Mouse (Mus musculus) neural tube, embryonic 13.5 days (tissue): ENCODE measurements around the gene Prss16. TPM values are rescaled to one million over a fixed set of nuclear protein-coding genes. Genes with fewer than 3 reads are reported as not detected.
A peak's percentile ranks its signal among the peaks of the same experiment; 100 is the strongest.
"Not testable (repeated sequence)": the region's sequence is repeated elsewhere in the genome, so short reads cannot be mapped to it uniquely, and the experiment has no call there.

Experiments
- ATAC-seq: fragments of 200-750 bp; cut with Nextera tagmentation; 2 replicates; pipeline ENCODE4 v1.8.0; 2017; ENCODE audit warnings: low read depth, mild to moderate bottlenecking, moderate TSS enrichment, moderate library complexity
- H3K27ac ChIP-seq: fragments of 300-500 bp; sonication (generic); replicated peaks from 2 replicates; pipeline ENCODE4 v1.5.1; 2015; ENCODE audit warnings: moderate library complexity, mild to moderate bottlenecking, inconsistent platforms
- H3K27me3 ChIP-seq: fragments of 300-500 bp; sonication (generic); 2 replicates; pipeline ENCODE4 v1.6.1; 2015; ENCODE audit warnings: mild to moderate bottlenecking, inconsistent platforms
- H3K36me3 ChIP-seq: fragments of 300-500 bp; sonication (generic); 2 replicates; pipeline ENCODE4 v1.6.1; 2015; ENCODE audit warnings: mild to moderate bottlenecking, inconsistent platforms
- H3K4me1 ChIP-seq: fragments of 300-500 bp; sonication (generic); replicated peaks from 2 replicates; pipeline ENCODE4 v1.6.1; 2015; ENCODE audit warnings: inconsistent platforms
- H3K4me2 ChIP-seq: fragments of 300-500 bp; sonication (generic); 2 replicates; pipeline ENCODE4 v1.6.1; 2015; ENCODE audit warnings: inconsistent platforms, mild to moderate bottlenecking, moderate library complexity
- H3K4me3 ChIP-seq: fragments of 300-500 bp; sonication (generic); 2 replicates; pipeline ENCODE4 v1.5.1; 2015; ENCODE audit warnings: mild to moderate bottlenecking, inconsistent platforms
- H3K9ac ChIP-seq: fragments of 300-500 bp; sonication (generic); 2 replicates; pipeline ENCODE4 v1.6.1; 2015; ENCODE audit warnings: moderate library complexity, mild to moderate bottlenecking, inconsistent platforms
- H3K9me3 ChIP-seq: fragments of 300-500 bp; sonication (generic); 2 replicates; pipeline ENCODE4 v1.6.1; 2016; ENCODE audit warnings: inconsistent platforms
- WGBS: fragments of 180-500 bp; shearing (Covaris S2); methylation state at CpG from one replicate; pipeline ENCODE4 v1.1.7; 2015; 5-methylcytosine and 5-hydroxymethylcytosine counted together
- polyA plus RNA-seq: library from polyadenylated mRNA; unstranded; fragments of >200 nt; fragmentation: Nextera tagmentation; extraction: Ambion mirVana; gene quantifications from 2 replicates; pipeline ENCODE4 v1.2.1, GENCODE M21; 2015

The Prss16 gene
- polyA plus RNA-seq, 1 experiment from 2014 or later, result 0.17 TPM

DNA sequence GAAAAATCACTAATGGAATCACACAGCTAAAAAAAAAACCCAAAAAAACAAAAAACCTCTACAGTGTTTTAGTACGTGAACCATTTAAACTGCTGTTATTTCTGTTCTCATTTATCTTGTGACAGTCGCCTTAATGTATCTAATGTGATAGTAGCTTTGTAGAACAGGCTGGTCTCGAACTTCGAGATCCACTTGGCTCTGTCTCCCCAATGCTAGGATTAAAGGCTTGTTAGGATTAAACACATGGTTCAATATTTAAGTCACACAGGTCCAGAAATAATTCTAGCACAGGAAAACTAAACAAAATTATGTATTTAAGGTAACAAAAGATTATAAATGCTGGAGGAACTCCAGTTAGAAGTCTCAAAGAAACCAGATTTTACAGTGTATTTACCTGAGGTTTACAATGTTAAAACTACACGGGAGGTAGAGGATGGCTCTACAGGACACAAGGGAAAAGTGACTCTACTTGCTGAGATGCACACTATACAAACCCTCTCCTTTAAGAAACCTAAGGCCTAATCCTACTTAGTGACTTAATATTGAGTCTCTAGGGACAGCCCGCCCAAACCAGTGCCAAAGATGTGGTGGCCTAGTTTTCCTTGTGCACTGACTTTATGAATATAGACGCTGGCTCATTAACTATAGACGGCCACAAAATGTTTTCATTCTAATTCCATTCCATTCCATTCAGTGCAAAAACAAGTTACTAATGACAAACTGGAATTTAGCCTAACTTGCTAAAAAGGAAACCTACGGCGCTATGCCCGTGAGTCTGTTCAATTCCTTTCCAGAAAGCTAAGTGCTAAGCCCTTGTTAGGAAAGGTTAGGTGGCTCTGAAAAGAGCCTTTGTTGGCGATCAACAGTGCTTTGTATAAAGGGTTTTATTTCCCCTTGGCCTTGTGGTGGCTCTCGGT, 32.4 kb upstream of the Prss16 start:
- ATAC-seq, result no peak; the same call in 1 of the 2 replicates
- no peaks in the 10 kb centered on the region for H3K9me3 ChIP-seq
- WGBS, result 3% methylated on average over 13 of the region's 13 CpGs
- H3K4me1 ChIP-seq, result peaks cover 30% of the 10 kb centered on the region
- H3K4me3 ChIP-seq, result peak overlapping the region; percentile 38
- peak overlapping the region; percentile 88 for H3K27ac ChIP-seq
- H3K27me3 ChIP-seq, result no peaks in the 10 kb centered on the region
- peak overlapping the region; percentile 64 for H3K9ac ChIP-seq
- H3K4me2 ChIP-seq, result peak overlapping the region; percentile 78
- no peaks in the 10 kb centered on the region for H3K36me3 ChIP-seq

- Histone ChIP-seq H3K9ac (peak within 1 kb of the TSS; percentile 66), H3K4me3 (peak within 1 kb of the TSS; percentile 41), H3K4me2 (peak within 1 kb of the TSS; percentile 78), H3K27ac (peak within 1 kb of the TSS; percentile 88), H3K4me1 (peaks cover 37% of the 10 kb centered on the region)
- H3K9me3 ChIP-seq, H3K36me3 ChIP-seq, H3K27me3 ChIP-seq: not testable (repeated sequence)
- 0% methylated on average over 22 of the region's 27 CpGs for WGBS
- peak; percentile 49 for ATAC-seq
These were observed 31.6 kb upstream of the Prss16 start, which contains the start of gene Hist1h4i for GRCm38 (mm10) chr13:22041142-22041536. Hist1h4i (minus strand) TSS chr13:22041362.

GRCm38 (mm10) chr13:22040464-22041141, 31.1 kb upstream of the Prss16 start:
- no peaks in the 10 kb centered on the region for H3K27me3 ChIP-seq
- WGBS, result under 1% methylated on average over 20 of the region's 24 CpGs
- H3K36me3 ChIP-seq, result no peaks in the 10 kb centered on the region
- H3K9me3 ChIP-seq, result no peaks in the 10 kb centered on the region
- ATAC-seq, result 0 out of 2 replicates have a peak, but pooled peaks have one; percentile 6
- H3K4me1 ChIP-seq, result peaks cover 38% of the 10 kb centered on the region
- H3K4me3 ChIP-seq, result peak overlapping the region; percentile 41
- H3K27ac ChIP-seq, result peak overlapping the region; percentile 88
- peak overlapping the region; percentile 78 for H3K4me2 ChIP-seq
- peak overlapping the region; percentile 66 for H3K9ac ChIP-seq

GRCm38 (mm10) chr13:22039951-22040463, 30.5 kb upstream of the Prss16 start:
- Histone ChIP-seq H3K4me3 (peak overlapping the region; percentile 41), H3K9ac (no peak overlapping the region; the same call in 1 of the 2 replicates), H3K27ac (no peak overlapping the region), H3K36me3 (no peaks in the 10 kb centered on the region), H3K9me3 (no peaks in the 10 kb centered on the region), H3K4me1 (peaks cover 39% of the 10 kb centered on the region), H3K4me2 (peak overlapping the region; percentile 78), H3K27me3 (no peaks in the 10 kb centered on the region)
- no peak for ATAC-seq
- 11% methylated on average over 2 of the region's 2 CpGs for WGBS

DNA sequence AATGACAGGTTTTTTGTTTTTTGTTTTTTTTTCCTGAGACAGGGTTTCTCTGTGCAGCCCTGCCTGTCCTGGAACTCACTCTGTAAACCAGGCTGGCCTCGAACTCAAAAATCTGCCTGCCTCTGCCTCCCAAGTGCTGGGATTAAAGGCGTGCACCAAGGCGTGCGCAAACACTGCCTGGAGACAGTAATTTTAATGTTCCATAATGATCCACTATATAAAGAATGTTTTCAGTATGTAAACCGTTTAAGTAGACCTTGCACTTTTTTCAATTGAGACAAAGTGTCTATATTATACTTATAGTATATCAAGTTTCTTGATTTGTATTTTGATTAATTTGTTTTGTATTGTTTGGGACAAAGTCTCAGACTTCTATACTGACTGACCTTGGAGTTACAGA, 29.8 kb upstream of the Prss16 start:
- Histone ChIP-seq H3K36me3 (no peaks in the 10 kb centered on the region), H3K9me3 (no peaks in the 10 kb centered on the region), H3K4me1 (peaks cover 41% of the 10 kb centered on the region), H3K4me3 (no peak overlapping the region), H3K9ac (no peak overlapping the region), H3K4me2 (no peak overlapping the region), H3K27me3 (no peaks in the 10 kb centered on the region), H3K27ac (no peak overlapping the region)
- WGBS, result 59% methylated on average over 5 of the region's 5 CpGs
- ATAC-seq, result no peak

DNA sequence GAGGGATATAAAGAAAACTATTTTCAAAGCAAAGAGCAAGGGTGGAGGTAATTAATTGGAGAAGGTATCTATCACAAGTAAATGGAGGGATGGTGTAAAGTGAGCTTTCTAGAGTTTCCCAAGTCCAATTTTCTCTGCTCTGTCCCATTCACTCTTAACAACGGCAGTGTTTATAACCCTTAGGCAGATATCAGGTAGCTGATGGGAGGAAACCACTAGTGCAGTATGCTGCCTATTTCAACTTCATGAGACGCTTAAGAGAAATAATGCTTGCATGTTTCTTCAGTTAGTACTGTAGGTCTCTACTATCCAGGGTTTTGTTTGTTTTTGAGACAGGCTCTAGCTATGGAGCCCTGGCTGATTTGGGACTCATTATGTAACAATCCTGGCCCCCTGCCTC, 27.9 kb upstream of the Prss16 start:
- WGBS, result 63% methylated on average over 2 of the region's 2 CpGs
- Histone ChIP-seq H3K27ac (no peak overlapping the region), H3K36me3 (no peaks in the 10 kb centered on the region), H3K9ac (no peak overlapping the region), H3K27me3 (no peaks in the 10 kb centered on the region), H3K9me3 (no peaks in the 10 kb centered on the region), H3K4me1 (peaks cover 38% of the 10 kb centered on the region), H3K4me3 (no peak overlapping the region), H3K4me2 (0 out of 2 replicates have a peak overlapping the region, but pooled peaks have one; percentile 72)
- ATAC-seq, result no peak

- H3K4me3 ChIP-seq, result peak overlapping the region; percentile 42; the same call in 1 of the 2 replicates
These were observed 27.4 kb upstream of the Prss16 start for GRCm38 (mm10) chr13:22036986-22037385.

GRCm38 (mm10) chr13:22036149-22036956, 26.8 kb upstream of the Prss16 start:
- WGBS, result 3% methylated on average over 21 of the region's 23 CpGs
- peak overlapping the region; percentile 42 for H3K4me3 ChIP-seq
- H3K9ac ChIP-seq, result peak overlapping the region; percentile 70
- H3K4me1 ChIP-seq, result peaks cover 30% of the 10 kb centered on the region
- no peaks in the 10 kb centered on the region for H3K36me3 ChIP-seq
- no peaks in the 10 kb centered on the region for H3K9me3 ChIP-seq
- peak; percentile 16; the same call in 1 of the 2 replicates for ATAC-seq
- H3K4me2 ChIP-seq, result peak overlapping the region; percentile 72
- H3K27me3 ChIP-seq, result no peaks in the 10 kb centered on the region
- peak overlapping the region; percentile 74 for H3K27ac ChIP-seq

More at GRCm38 (mm10) chr13:22036986-22037385, 27.4 kb upstream of the Prss16 start:
- no peaks in the 10 kb centered on the region for H3K36me3 ChIP-seq
- H3K4me1 ChIP-seq, result peaks cover 35% of the 10 kb centered on the region
- peak overlapping the region; percentile 70 for H3K9ac ChIP-seq
- H3K9me3 ChIP-seq, result no peaks in the 10 kb centered on the region
- 64% methylated on average over 3 of the region's 3 CpGs for WGBS
- H3K27me3 ChIP-seq, result no peaks in the 10 kb centered on the region
- 0 out of 2 replicates have a peak overlapping the region, but pooled peaks have one; percentile 74 for H3K27ac ChIP-seq
- ATAC-seq, result no peak
- peak overlapping the region; percentile 72 for H3K4me2 ChIP-seq

DNA sequence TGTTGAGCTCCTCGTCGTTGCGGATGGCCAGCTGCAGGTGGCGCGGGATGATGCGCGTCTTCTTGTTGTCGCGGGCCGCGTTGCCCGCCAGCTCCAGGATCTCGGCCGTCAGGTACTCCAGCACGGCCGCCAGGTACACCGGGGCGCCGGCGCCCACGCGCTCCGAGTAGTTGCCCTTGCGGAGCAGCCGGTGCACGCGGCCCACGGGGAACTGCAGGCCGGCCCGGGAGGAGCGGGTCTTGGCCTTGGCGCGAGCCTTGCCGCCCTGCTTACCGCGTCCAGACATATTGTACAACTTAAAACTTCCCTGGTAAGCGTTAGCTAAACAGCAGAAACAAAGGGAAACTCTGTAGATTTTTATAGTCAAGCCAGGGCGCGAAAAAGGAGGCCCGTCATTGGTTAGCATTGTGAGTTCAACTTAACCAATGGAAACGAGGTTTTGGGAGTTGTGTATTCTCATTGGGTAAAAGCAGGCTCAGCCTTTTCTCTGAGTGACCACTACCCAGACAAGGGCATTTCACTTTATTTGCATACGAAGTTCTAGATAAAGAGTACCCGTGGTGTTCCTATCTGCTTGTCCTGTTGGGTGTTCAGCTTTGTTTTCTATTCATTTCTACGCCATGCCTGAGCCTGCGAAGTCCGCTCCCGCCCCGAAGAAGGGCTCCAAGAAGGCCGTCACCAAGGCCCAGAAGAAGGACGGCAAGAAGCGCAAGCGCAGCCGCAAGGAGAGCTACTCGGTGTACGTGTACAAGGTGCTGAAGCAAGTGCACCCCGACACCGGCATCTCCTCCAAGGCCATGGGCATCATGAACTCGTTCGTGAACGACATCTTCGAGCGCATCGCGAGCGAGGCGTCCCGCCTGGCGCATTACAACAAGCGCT, 26.0 kb upstream of the Prss16 start, which contains the start of the genes Hist1h2ah and Hist1h2bk:
Gene Hist1h2ah (minus strand): TSS at position 302 of the 882 bp plus-strand sequence.
Gene Hist1h2bk (plus strand): TSS at position 604 of the 882 bp plus-strand sequence.
- peak; percentile 98 for ATAC-seq
- not testable (repeated sequence) for H3K9me3 ChIP-seq, H3K27me3 ChIP-seq, H3K36me3 ChIP-seq
- under 1% methylated on average over 26 of the region's 69 CpGs for WGBS
- H3K4me2 ChIP-seq, result peak within 1 kb of the TSS; percentile 72
- H3K9ac ChIP-seq, result peak within 1 kb of the TSS; percentile 70
- H3K4me1 ChIP-seq, result peaks cover 26% of the 10 kb centered on the region
- H3K27ac ChIP-seq, result peak within 1 kb of the TSS; percentile 79
- H3K4me3 ChIP-seq, result peak within 1 kb of the TSS; percentile 42

- WGBS, result under 1% methylated on average over 14 of the region's 14 CpGs
- H3K4me2 ChIP-seq, result peak overlapping the region; percentile 72
- no peaks in the 10 kb centered on the region for H3K36me3 ChIP-seq
These were observed 25.1 kb upstream of the Prss16 start for GRCm38 (mm10) chr13:22034443-22035266.

More at GRCm38 (mm10) chr13:22034443-22035266, 25.1 kb upstream of the Prss16 start:
- Histone ChIP-seq H3K9ac (peak overlapping the region; percentile 59), H3K9me3 (no peaks in the 10 kb centered on the region), H3K27ac (peak overlapping the region; percentile 7), H3K27me3 (no peaks in the 10 kb centered on the region), H3K4me3 (peak overlapping the region; percentile 42), H3K4me1 (peaks cover 21% of the 10 kb centered on the region)
- ATAC-seq, result no peak
